Mouse (Mus musculus): ENCODE measurements around the gene Cnfn. TPM values are rescaled to one million over a fixed set of nuclear protein-coding genes. Genes with fewer than 3 reads are reported as not detected.
"Not testable (repeated sequence)": the region's sequence is repeated elsewhere in the genome, so short reads cannot be mapped to it uniquely, and the experiment has no call there.

The Cnfn gene
- polyA plus RNA-seq, 1 experiment from 2014 or later, result not detected

DNA sequence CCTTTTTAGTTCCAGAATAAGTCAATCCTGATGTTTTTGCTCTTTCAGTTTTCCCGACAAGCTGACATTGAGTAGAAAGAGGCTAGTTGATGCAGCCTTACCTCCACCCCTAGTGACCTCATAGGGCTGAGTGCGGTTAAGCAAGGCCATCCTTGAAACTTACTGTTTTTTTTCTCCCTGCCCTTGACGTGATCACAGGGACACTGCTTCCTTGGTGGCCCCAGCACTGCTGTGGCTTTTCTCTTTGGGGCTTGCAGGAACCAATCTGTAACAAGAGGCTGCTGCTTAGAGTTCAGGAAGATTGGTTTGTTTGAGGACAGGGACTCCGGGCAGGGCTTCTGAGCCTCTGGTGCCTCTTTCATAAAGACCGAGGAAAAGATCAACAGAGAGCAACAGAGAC is 32.5 kb upstream of the Cnfn start:
- H3K9ac ChIP-seq (ENCODE audit: low read length), result no peak overlapping the region
- DNase-seq (ENCODE audit: low spot score), result no peak
- H3K36me3 ChIP-seq (ENCODE audit: control insufficient read depth, insufficient read depth, low read length), result no peaks in the 10 kb centered on the region
- no peak overlapping the region for H3K4me2 ChIP-seq (ENCODE audit: low read length)
- no peak for ATAC-seq
- no peaks in the 10 kb centered on the region for H3K4me1 ChIP-seq (ENCODE audit: control insufficient read depth, insufficient read depth, low read length)
- 25% methylated on average over 5 of the region's 5 CpGs for WGBS
- no peak overlapping the region for H3K27ac ChIP-seq (ENCODE audit: low read depth, low read length)
- H3K27me3 ChIP-seq (replicated peaks; ENCODE audit: control insufficient read depth, insufficient read depth, low read length), result no peaks in the 10 kb centered on the region
- H3K9me3 ChIP-seq (replicated peaks; ENCODE audit: control insufficient read depth, low read length), result no peaks in the 10 kb centered on the region
- no peak overlapping the region for H3K4me3 ChIP-seq (ENCODE audit: low read depth, low read length)

DNA sequence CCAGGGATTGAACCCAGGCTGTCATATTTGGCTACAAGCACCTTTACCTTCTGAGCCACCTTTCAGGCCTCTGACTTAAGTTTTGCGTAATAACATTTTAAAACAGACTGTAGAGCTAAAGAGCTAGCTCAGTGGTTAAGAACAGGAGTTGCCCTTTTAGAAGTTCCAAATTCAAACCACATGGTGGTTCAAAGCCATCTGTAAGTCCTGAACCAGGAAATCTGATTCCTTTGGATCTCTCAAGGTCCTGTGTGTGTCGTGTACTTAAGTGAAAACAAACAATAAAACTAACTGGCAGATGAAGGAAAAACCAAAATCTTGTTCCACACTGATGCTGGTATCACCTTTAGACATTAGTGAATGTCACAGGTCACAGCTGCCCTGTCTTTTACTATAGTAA is 32.0 kb upstream of the Cnfn start:
- 65% methylated on average over 2 of the region's 2 CpGs for WGBS
- Histone ChIP-seq H3K4me1 (ENCODE audit: control insufficient read depth, insufficient read depth, low read length) (no peaks in the 10 kb centered on the region), H3K4me2 (ENCODE audit: low read length) (no peak overlapping the region), H3K9ac (ENCODE audit: low read length) (no peak overlapping the region), H3K9me3 (replicated peaks; ENCODE audit: control insufficient read depth, low read length) (no peaks in the 10 kb centered on the region), H3K4me3 (ENCODE audit: low read depth, low read length) (no peak overlapping the region), H3K27me3 (replicated peaks; ENCODE audit: control insufficient read depth, insufficient read depth, low read length) (no peaks in the 10 kb centered on the region), H3K27ac (ENCODE audit: low read depth, low read length) (no peak overlapping the region), H3K36me3 (ENCODE audit: control insufficient read depth, insufficient read depth, low read length) (no peaks in the 10 kb centered on the region)
- no peak for DNase-seq (ENCODE audit: low spot score)
- no peak for ATAC-seq

DNA sequence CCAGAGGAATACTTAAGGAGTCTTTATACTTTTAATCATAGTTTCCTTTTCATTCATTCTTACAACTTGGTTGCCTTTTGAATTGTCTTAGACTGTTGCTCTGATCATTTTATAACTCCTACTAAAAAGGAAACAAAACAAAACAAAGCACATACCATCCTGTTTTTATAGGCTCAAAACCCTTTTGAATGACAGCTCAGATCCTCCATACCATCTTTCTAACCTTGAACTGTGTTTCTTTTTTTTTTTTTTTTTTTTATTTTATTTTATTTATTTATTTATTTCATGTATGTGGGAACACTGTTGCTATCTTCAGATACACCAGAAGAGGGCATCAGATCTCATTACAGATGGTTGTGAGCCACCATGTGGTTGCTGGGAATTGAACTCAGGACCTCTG is 29.5 kb upstream of the Cnfn start:
- H3K9ac ChIP-seq (ENCODE audit: low read length); H3K36me3 ChIP-seq (ENCODE audit: control insufficient read depth, insufficient read depth, low read length); H3K9me3 ChIP-seq (replicated peaks; ENCODE audit: control insufficient read depth, low read length); H3K4me3 ChIP-seq (ENCODE audit: low read depth, low read length); H3K27me3 ChIP-seq (replicated peaks; ENCODE audit: control insufficient read depth, insufficient read depth, low read length); DNase-seq (ENCODE audit: low spot score); H3K4me2 ChIP-seq (ENCODE audit: low read length); H3K27ac ChIP-seq (ENCODE audit: low read depth, low read length); ATAC-seq: not testable (repeated sequence)
- H3K4me1 ChIP-seq (ENCODE audit: control insufficient read depth, insufficient read depth, low read length), result peaks cover 10% of the 10 kb centered on the region

GRCm38 (mm10) chr7:25398610-25399009 is 29.1 kb upstream of the Cnfn start, which contains the start of gene Lipe:
TSS of gene Lipe (minus strand) at chr7:25398710.
- 96% methylated on average over 1 of the region's 1 CpGs for WGBS
- DNase-seq (ENCODE audit: low spot score) (no peak), ATAC-seq (no peak)
- H3K27ac ChIP-seq (ENCODE audit: low read depth, low read length), result no peak within 1 kb of the TSS
- no peak within 1 kb of the TSS for H3K4me2 ChIP-seq (ENCODE audit: low read length)
- H3K4me1 ChIP-seq (ENCODE audit: control insufficient read depth, insufficient read depth, low read length), result peaks cover 14% of the 10 kb centered on the region
- no peak within 1 kb of the TSS for H3K4me3 ChIP-seq (ENCODE audit: low read depth, low read length)
- H3K27me3 ChIP-seq (replicated peaks; ENCODE audit: control insufficient read depth, insufficient read depth, low read length), result no peaks in the 10 kb centered on the region
- H3K36me3 ChIP-seq (ENCODE audit: control insufficient read depth, insufficient read depth, low read length), result no peaks in the 10 kb centered on the region
- H3K9me3 ChIP-seq (replicated peaks; ENCODE audit: control insufficient read depth, low read length), result no peaks in the 10 kb centered on the region
- H3K9ac ChIP-seq (ENCODE audit: low read length), result no peak within 1 kb of the TSS

DNA sequence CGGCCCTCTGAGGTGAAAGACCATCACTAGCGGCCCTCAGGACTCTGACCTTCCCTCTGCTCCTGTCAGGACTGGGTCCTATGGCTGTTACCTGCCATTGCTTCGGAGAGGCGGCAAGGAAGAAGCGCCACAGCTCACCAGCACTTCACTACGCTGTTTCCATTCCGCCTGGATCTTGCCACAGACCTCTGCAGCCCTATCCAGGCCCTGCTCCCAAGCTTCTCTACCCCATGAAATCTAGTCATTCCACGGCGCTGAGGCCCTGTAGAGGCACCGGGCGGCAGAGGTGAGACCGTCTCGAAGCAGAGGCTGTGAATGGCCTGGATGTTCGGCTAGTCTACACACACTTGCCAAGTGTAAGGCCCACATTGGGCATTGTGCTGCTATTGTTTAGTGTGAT is 27.1 kb upstream of the Cnfn start:
- DNase-seq (ENCODE audit: low spot score), result no peak
- no peak overlapping the region for H3K4me3 ChIP-seq (ENCODE audit: low read depth, low read length)
- WGBS, result 89% methylated on average over 14 of the region's 14 CpGs
- H3K4me1 ChIP-seq (ENCODE audit: control insufficient read depth, insufficient read depth, low read length), result peaks cover 14% of the 10 kb centered on the region
- no peak overlapping the region; the same call in 1 of the 2 replicates for H3K27ac ChIP-seq (ENCODE audit: low read depth, low read length)
- H3K27me3 ChIP-seq (replicated peaks; ENCODE audit: control insufficient read depth, insufficient read depth, low read length), result no peaks in the 10 kb centered on the region
- no peaks in the 10 kb centered on the region for H3K9me3 ChIP-seq (replicated peaks; ENCODE audit: control insufficient read depth, low read length)
- H3K9ac ChIP-seq (ENCODE audit: low read length), result peak overlapping the region; percentile 29; the same call in 1 of the 2 replicates
- no peak for ATAC-seq
- H3K4me2 ChIP-seq (ENCODE audit: low read length), result peak overlapping the region; percentile 62; the same call in 1 of the 2 replicates
- no peaks in the 10 kb centered on the region for H3K36me3 ChIP-seq (ENCODE audit: control insufficient read depth, insufficient read depth, low read length)

- H3K36me3 ChIP-seq (ENCODE audit: control insufficient read depth, insufficient read depth, low read length), result no peaks in the 10 kb centered on the region
- H3K4me1 ChIP-seq (ENCODE audit: control insufficient read depth, insufficient read depth, low read length), result peaks cover 14% of the 10 kb centered on the region
- peak overlapping the region; percentile 56 for H3K4me3 ChIP-seq (ENCODE audit: low read depth, low read length)
- DNase-seq (ENCODE audit: low spot score) (peak; percentile 98), ATAC-seq (peak; percentile 98)
- H3K9me3 ChIP-seq (replicated peaks; ENCODE audit: control insufficient read depth, low read length), result no peaks in the 10 kb centered on the region
- 7% methylated on average over 50 of the region's 52 CpGs for WGBS
- H3K4me2 ChIP-seq (ENCODE audit: low read length), result peak overlapping the region; percentile 62
- H3K9ac ChIP-seq (ENCODE audit: low read length), result peak overlapping the region; percentile 73
- H3K27ac ChIP-seq (ENCODE audit: low read depth, low read length), result peak overlapping the region; percentile 22; the same call in 1 of the 2 replicates
- H3K27me3 ChIP-seq (replicated peaks; ENCODE audit: control insufficient read depth, insufficient read depth, low read length), result no peaks in the 10 kb centered on the region
These were observed 26.3 kb upstream of the Cnfn start for GRCm38 (mm10) chr7:25395558-25396521.

- Histone ChIP-seq H3K36me3 (ENCODE audit: control insufficient read depth, insufficient read depth, low read length) (no peaks in the 10 kb centered on the region), H3K9ac (ENCODE audit: low read length) (peak overlapping the region; percentile 73), H3K4me2 (ENCODE audit: low read length) (peak overlapping the region; percentile 62), H3K9me3 (replicated peaks; ENCODE audit: control insufficient read depth, low read length) (no peaks in the 10 kb centered on the region), H3K4me3 (ENCODE audit: low read depth, low read length) (peak overlapping the region; percentile 56), H3K4me1 (ENCODE audit: control insufficient read depth, insufficient read depth, low read length) (peaks cover 14% of the 10 kb centered on the region), H3K27ac (ENCODE audit: low read depth, low read length) (no peak overlapping the region; the same call in 1 of the 2 replicates), H3K27me3 (replicated peaks; ENCODE audit: control insufficient read depth, insufficient read depth, low read length) (no peaks in the 10 kb centered on the region)
- 2% methylated on average over 21 of the region's 22 CpGs for WGBS
- DNase-seq (ENCODE audit: low spot score), result no peak
- ATAC-seq, result no peak
These were observed 25.6 kb upstream of the Cnfn start for GRCm38 (mm10) chr7:25395186-25395557.

GRCm38 (mm10) chr7:25394754-25395153 is 25.2 kb upstream of the Cnfn start:
- peaks cover 14% of the 10 kb centered on the region for H3K4me1 ChIP-seq (ENCODE audit: control insufficient read depth, insufficient read depth, low read length)
- no peak overlapping the region for H3K27ac ChIP-seq (ENCODE audit: low read depth, low read length)
- H3K27me3 ChIP-seq (replicated peaks; ENCODE audit: control insufficient read depth, insufficient read depth, low read length), result no peaks in the 10 kb centered on the region
- peak overlapping the region; percentile 56 for H3K4me3 ChIP-seq (ENCODE audit: low read depth, low read length)
- H3K9ac ChIP-seq (ENCODE audit: low read length), result peak overlapping the region; percentile 73
- no peak for DNase-seq (ENCODE audit: low spot score)
- no peaks in the 10 kb centered on the region for H3K9me3 ChIP-seq (replicated peaks; ENCODE audit: control insufficient read depth, low read length)
- no peak for ATAC-seq
- H3K4me2 ChIP-seq (ENCODE audit: low read length), result peak overlapping the region; percentile 62
- 16% methylated on average over 7 of the region's 7 CpGs for WGBS
- no peaks in the 10 kb centered on the region for H3K36me3 ChIP-seq (ENCODE audit: control insufficient read depth, insufficient read depth, low read length)

All from forebrain, embryonic 14.5 days (tissue).